Mouse (Mus musculus) thymus, adult 2 months (tissue): ENCODE data around the gene Tenm2.

Source experiments
- CTCF ChIP-seq: fragments of 200-500 bp; IDR thresholded peaks from 2 replicates; pipeline ENCODE4 v1.5.1; 2012; ENCODE audit warnings: mild to moderate bottlenecking, control low read depth, low read length, moderate library complexity, borderline replicate concordance; ENCODE audit not compliant: control insufficient read depth, poor library complexity, insufficient read depth; ENCODE audit errors: extremely low read depth
- POLR2A ChIP-seq: fragments of 200-500 bp; IDR thresholded peaks from 2 replicates; pipeline ENCODE4 v1.6.1; 2012; ENCODE audit warnings: mild to moderate bottlenecking, low read length, control low read depth, moderate library complexity; ENCODE audit not compliant: control insufficient read depth, poor library complexity, insufficient read depth; ENCODE audit errors: extremely low read depth

DNA sequence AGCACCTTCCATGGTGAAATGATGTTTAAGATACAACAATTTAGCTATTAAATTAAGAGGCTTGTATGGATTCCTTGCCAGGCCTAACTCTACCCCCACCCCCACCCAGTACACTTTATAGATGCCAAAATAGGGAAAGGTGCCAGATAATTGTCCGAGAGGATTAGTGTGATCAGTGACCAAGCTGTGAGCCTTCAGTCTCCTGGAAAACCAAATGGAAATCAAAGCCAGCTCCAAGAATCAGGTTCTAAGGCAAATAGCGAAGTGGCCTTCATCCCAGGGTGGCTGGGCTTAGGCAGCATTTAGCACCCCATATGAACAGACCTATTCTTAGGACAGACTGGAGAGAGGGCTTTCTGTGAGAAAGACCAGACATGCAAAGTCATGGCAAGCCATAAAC, 13.0 kb upstream of the Tenm2 start:
- TF ChIP-seq CTCF, result no peak
- no peak for TF ChIP-seq POLR2A
